Mouse (Mus musculus): ENCODE data around the gene Lrrc3b.

DNA sequence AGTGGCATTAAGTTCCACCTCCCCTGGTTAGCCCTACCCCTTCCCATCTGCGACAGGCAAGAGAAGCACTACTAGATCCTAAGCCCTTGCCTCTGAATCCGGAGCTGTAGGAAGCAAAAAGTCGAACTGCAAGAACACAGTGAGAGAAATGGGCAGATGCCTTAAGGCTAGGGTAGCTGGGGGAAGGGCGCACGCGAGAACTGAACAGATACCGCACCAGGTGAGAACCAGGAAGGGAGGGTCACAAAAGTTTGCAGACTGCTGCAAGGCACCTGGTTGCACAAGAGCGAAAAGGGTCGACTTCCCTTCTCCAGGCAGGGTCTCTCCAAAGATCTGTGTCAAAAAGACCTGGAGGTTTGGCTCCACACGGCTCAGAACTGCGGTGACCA lies 697 bp downstream of the Lrrc3b start:
- TF ChIP-seq CTCF (IDR thresholded peaks at IDR 0.05; ENCODE audit: low read depth) (no peak), EP300 (IDR thresholded peaks at IDR 0.05; ENCODE audit: low read depth) (no peak)

All from heart, postnatal 0 days (tissue).